Mouse (Mus musculus): ENCODE measurements around the gene Pcsk7. TPM values are rescaled to one million over a fixed set of nuclear protein-coding genes. Genes with fewer than 3 reads are reported as not detected.

Pcsk7 gene
- polyA plus RNA-seq, 1 experiment from 2014 or later = 14.6 TPM

GRCm38 (mm10) chr9:45932571-45933415 is 26.5 kb downstream of the Pcsk7 start:
- H3K9ac ChIP-seq (ENCODE audit: low read length) = no peak overlapping the region; the same call in 1 of the 2 replicates
- ATAC-seq (replicated peaks; ENCODE audit: low FRiP score, low TSS enrichment, low read depth) (no peak), DNase-seq (ENCODE audit: low spot score) (no peak)
- H3K36me3 ChIP-seq (ENCODE audit: control insufficient read depth, insufficient read depth, low read length) = peaks cover 38% of the 10 kb centered on the region
- H3K27ac ChIP-seq (ENCODE audit: low read depth) = peak overlapping the region; percentile 3; the same call in 1 of the 2 replicates
- H3K27me3 ChIP-seq (replicated peaks; ENCODE audit: control insufficient read depth, insufficient read depth, low read length) = no peaks in the 10 kb centered on the region
- H3K4me2 ChIP-seq (ENCODE audit: low read length) = peak overlapping the region; percentile 44
- WGBS = 62% methylated on average over 11 of the region's 11 CpGs
- peaks cover 25% of the 10 kb centered on the region for H3K4me1 ChIP-seq (replicated peaks; ENCODE audit: control insufficient read depth, insufficient read depth, low read length)
- H3K9me3 ChIP-seq (ENCODE audit: control insufficient read depth, low read length) = no peaks in the 10 kb centered on the region
- H3K4me3 ChIP-seq (ENCODE audit: low read depth, low read length) = peak overlapping the region; percentile 33; the same call in 1 of the 2 replicates

GRCm38 (mm10) chr9:45935628-45936210 is 29.4 kb downstream of the Pcsk7 start, which contains the start of gene Tagln:
TSS of gene Tagln (minus strand) at chr9:45936058.
- H3K9me3 ChIP-seq (ENCODE audit: control insufficient read depth, low read length) = no peaks in the 10 kb centered on the region
- H3K27ac ChIP-seq (ENCODE audit: low read depth) = peak within 1 kb of the TSS; percentile 86
- ATAC-seq (replicated peaks; ENCODE audit: low FRiP score, low TSS enrichment, low read depth) (peak; percentile 68), DNase-seq (ENCODE audit: low spot score) (peak; percentile 65)
- 9% methylated on average over 21 of the region's 21 CpGs for WGBS
- H3K4me2 ChIP-seq (ENCODE audit: low read length) = peak within 1 kb of the TSS; percentile 44
- H3K36me3 ChIP-seq (ENCODE audit: control insufficient read depth, insufficient read depth, low read length) = peaks cover 22% of the 10 kb centered on the region
- H3K27me3 ChIP-seq (replicated peaks; ENCODE audit: control insufficient read depth, insufficient read depth, low read length) = no peaks in the 10 kb centered on the region
- peaks cover 25% of the 10 kb centered on the region for H3K4me1 ChIP-seq (replicated peaks; ENCODE audit: control insufficient read depth, insufficient read depth, low read length)
- H3K9ac ChIP-seq (ENCODE audit: low read length) = peak within 1 kb of the TSS; percentile 61
- H3K4me3 ChIP-seq (ENCODE audit: low read depth, low read length) = peak within 1 kb of the TSS; percentile 33

DNA sequence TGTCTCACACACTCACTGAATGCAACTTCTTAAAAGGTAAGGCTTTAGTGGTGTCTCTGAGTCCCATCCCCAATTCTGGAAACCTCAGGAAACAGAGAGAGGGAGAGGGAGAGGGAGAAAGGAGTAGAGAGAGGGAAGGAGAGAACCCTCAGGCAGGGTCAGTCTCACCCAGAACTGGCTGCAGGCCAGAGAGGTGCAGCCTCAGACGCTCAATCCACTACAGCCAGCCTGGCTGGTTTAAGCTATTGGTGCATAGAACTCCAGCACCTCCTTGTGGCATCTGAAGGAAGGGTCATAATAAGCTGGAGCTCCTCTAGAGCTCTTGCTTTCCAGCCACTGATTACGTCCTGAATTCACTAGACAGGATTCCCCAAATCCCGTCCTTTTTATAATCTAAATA is 30.6 kb downstream of the Pcsk7 start:
- no peaks in the 10 kb centered on the region for H3K9me3 ChIP-seq (ENCODE audit: control insufficient read depth, low read length)
- DNase-seq (ENCODE audit: low spot score) (peak; percentile 80), ATAC-seq (replicated peaks; ENCODE audit: low FRiP score, low TSS enrichment, low read depth) (peak; percentile 63)
- H3K27me3 ChIP-seq (replicated peaks; ENCODE audit: control insufficient read depth, insufficient read depth, low read length) = no peaks in the 10 kb centered on the region
- WGBS = 20% methylated on average over 3 of the region's 3 CpGs
- peaks cover 19% of the 10 kb centered on the region for H3K36me3 ChIP-seq (ENCODE audit: control insufficient read depth, insufficient read depth, low read length)
- H3K9ac ChIP-seq (ENCODE audit: low read length) = peak overlapping the region; percentile 8; the same call in 1 of the 2 replicates
- peaks cover 25% of the 10 kb centered on the region for H3K4me1 ChIP-seq (replicated peaks; ENCODE audit: control insufficient read depth, insufficient read depth, low read length)
- peak overlapping the region; percentile 86 for H3K27ac ChIP-seq (ENCODE audit: low read depth)
- no peak overlapping the region for H3K4me3 ChIP-seq (ENCODE audit: low read depth, low read length)
- H3K4me2 ChIP-seq (ENCODE audit: low read length) = no peak overlapping the region

- Histone ChIP-seq H3K36me3 (ENCODE audit: control insufficient read depth, insufficient read depth, low read length) (peaks cover 30% of the 10 kb centered on the region), H3K9me3 (ENCODE audit: control insufficient read depth, low read length) (no peaks in the 10 kb centered on the region), H3K9ac (ENCODE audit: low read length) (no peak overlapping the region), H3K27me3 (replicated peaks; ENCODE audit: control insufficient read depth, insufficient read depth, low read length) (no peaks in the 10 kb centered on the region), H3K4me2 (ENCODE audit: low read length) (no peak overlapping the region), H3K4me1 (replicated peaks; ENCODE audit: control insufficient read depth, insufficient read depth, low read length) (peaks cover 16% of the 10 kb centered on the region), H3K4me3 (ENCODE audit: low read depth, low read length) (no peak overlapping the region), H3K27ac (ENCODE audit: low read depth) (no peak overlapping the region)
- ATAC-seq (replicated peaks; ENCODE audit: low FRiP score, low TSS enrichment, low read depth) (no peak), DNase-seq (ENCODE audit: low spot score) (no peak)
- 96% methylated on average over 8 of the region's 8 CpGs for WGBS
Measured at GRCm38 (mm10) chr9:45938088-45938487, 31.8 kb downstream of the Pcsk7 start.

DNA sequence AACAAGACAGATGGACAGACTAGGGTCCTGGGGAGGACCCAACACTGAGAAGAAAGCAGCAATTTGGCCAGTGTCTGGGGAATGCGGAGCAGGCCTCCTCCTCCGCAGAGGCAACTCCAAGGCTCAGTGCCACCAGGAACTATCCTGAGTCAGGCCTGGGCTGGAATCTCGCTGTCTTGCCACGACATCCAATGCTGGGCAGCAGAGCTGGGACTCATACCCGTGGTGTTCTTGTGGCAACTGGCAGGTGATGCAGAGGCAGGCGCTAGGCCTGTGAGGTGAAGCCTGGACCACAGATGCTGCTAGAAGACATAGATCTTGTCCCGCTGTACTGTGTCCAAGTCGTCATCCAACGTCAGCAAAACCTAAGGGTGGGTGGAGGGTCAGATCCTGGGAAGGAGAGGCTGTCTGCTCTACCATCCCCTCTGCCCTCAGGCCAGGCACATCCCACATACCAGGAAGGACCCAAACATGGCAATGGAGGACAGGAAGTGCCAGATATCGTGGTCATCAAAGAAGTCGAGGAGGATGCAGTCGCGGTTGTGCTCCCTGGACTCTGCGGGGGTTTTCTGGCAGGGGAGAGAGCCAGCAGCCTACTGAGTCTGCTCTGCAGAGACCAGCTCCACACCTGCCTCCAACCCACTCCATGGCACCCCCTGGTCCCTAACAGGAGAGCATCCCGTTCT is 32.8 kb downstream of the Pcsk7 start:
- H3K9ac ChIP-seq (ENCODE audit: low read length) = no peak overlapping the region
- no peaks in the 10 kb centered on the region for H3K9me3 ChIP-seq (ENCODE audit: control insufficient read depth, low read length)
- H3K36me3 ChIP-seq (ENCODE audit: control insufficient read depth, insufficient read depth, low read length) = peaks cover 38% of the 10 kb centered on the region
- 85% methylated on average over 15 of the region's 15 CpGs for whole genome bisulfite sequencing
- H3K4me3 ChIP-seq (ENCODE audit: low read depth, low read length) = no peak overlapping the region
- ATAC-seq (replicated peaks; ENCODE audit: low FRiP score, low TSS enrichment, low read depth) = no peak
- no peak overlapping the region for H3K27ac ChIP-seq (ENCODE audit: low read depth)
- no peak overlapping the region for H3K4me2 ChIP-seq (ENCODE audit: low read length)
- H3K27me3 ChIP-seq (replicated peaks; ENCODE audit: control insufficient read depth, insufficient read depth, low read length) = no peaks in the 10 kb centered on the region
- DNase-seq (ENCODE audit: low spot score) = no peak
- peaks cover 15% of the 10 kb centered on the region for H3K4me1 ChIP-seq (replicated peaks; ENCODE audit: control insufficient read depth, insufficient read depth, low read length)

- DNase-seq (ENCODE audit: low spot score) (no peak), ATAC-seq (replicated peaks; ENCODE audit: low FRiP score, low TSS enrichment, low read depth) (no peak)
- Histone ChIP-seq H3K4me2 (ENCODE audit: low read length) (no peak overlapping the region), H3K27me3 (replicated peaks; ENCODE audit: control insufficient read depth, insufficient read depth, low read length) (no peaks in the 10 kb centered on the region), H3K27ac (ENCODE audit: low read depth) (no peak overlapping the region), H3K4me1 (replicated peaks; ENCODE audit: control insufficient read depth, insufficient read depth, low read length) (peaks cover 15% of the 10 kb centered on the region), H3K36me3 (ENCODE audit: control insufficient read depth, insufficient read depth, low read length) (peaks cover 45% of the 10 kb centered on the region), H3K9me3 (ENCODE audit: control insufficient read depth, low read length) (no peaks in the 10 kb centered on the region), H3K9ac (ENCODE audit: low read length) (no peak overlapping the region), H3K4me3 (ENCODE audit: low read depth, low read length) (no peak overlapping the region)
- 90% methylated on average over 6 of the region's 6 CpGs for WGBS
Measured at GRCm38 (mm10) chr9:45939794-45940193, 33.5 kb downstream of the Pcsk7 start.

GRCm38 (mm10) chr9:45941329-45941888 is 35.1 kb downstream of the Pcsk7 start:
- Histone ChIP-seq H3K27me3 (replicated peaks; ENCODE audit: control insufficient read depth, insufficient read depth, low read length) (no peaks in the 10 kb centered on the region), H3K4me3 (ENCODE audit: low read depth, low read length) (no peak overlapping the region), H3K4me2 (ENCODE audit: low read length) (no peak overlapping the region), H3K9me3 (ENCODE audit: control insufficient read depth, low read length) (no peaks in the 10 kb centered on the region), H3K9ac (ENCODE audit: low read length) (no peak overlapping the region), H3K4me1 (replicated peaks; ENCODE audit: control insufficient read depth, insufficient read depth, low read length) (peaks cover 4% of the 10 kb centered on the region), H3K27ac (ENCODE audit: low read depth) (no peak overlapping the region), H3K36me3 (ENCODE audit: control insufficient read depth, insufficient read depth, low read length) (peaks cover 61% of the 10 kb centered on the region)
- WGBS = 64% methylated on average over 18 of the region's 18 CpGs
- ATAC-seq (replicated peaks; ENCODE audit: low FRiP score, low TSS enrichment, low read depth) = no peak
- no peak for DNase-seq (ENCODE audit: low spot score)

- DNase-seq (ENCODE audit: low spot score) = no peak
- H3K9ac ChIP-seq (ENCODE audit: low read length) = no peak overlapping the region
- no peak overlapping the region for H3K4me2 ChIP-seq (ENCODE audit: low read length)
- H3K9me3 ChIP-seq (ENCODE audit: control insufficient read depth, low read length) = no peaks in the 10 kb centered on the region
- no peaks in the 10 kb centered on the region for H3K4me1 ChIP-seq (replicated peaks; ENCODE audit: control insufficient read depth, insufficient read depth, low read length)
- ATAC-seq (replicated peaks; ENCODE audit: low FRiP score, low TSS enrichment, low read depth) = no peak
- H3K36me3 ChIP-seq (ENCODE audit: control insufficient read depth, insufficient read depth, low read length) = peaks cover 66% of the 10 kb centered on the region
- WGBS = 88% methylated on average over 16 of the region's 16 CpGs
- no peak overlapping the region for H3K4me3 ChIP-seq (ENCODE audit: low read depth, low read length)
- H3K27me3 ChIP-seq (replicated peaks; ENCODE audit: control insufficient read depth, insufficient read depth, low read length) = no peaks in the 10 kb centered on the region
- no peak overlapping the region for H3K27ac ChIP-seq (ENCODE audit: low read depth)
Measured at GRCm38 (mm10) chr9:45942464-45942863, 36.2 kb downstream of the Pcsk7 start.

Measured in intestine, embryonic 14.5 days (tissue).